Mouse (Mus musculus): ENCODE data around the gene Olfr630. TPM values are rescaled to one million over a fixed set of nuclear protein-coding genes. Genes with fewer than 3 reads are reported as not detected.

The Olfr630 gene
- polyA plus RNA-seq, 1 experiment from 2014 or later, result not detected

DNA sequence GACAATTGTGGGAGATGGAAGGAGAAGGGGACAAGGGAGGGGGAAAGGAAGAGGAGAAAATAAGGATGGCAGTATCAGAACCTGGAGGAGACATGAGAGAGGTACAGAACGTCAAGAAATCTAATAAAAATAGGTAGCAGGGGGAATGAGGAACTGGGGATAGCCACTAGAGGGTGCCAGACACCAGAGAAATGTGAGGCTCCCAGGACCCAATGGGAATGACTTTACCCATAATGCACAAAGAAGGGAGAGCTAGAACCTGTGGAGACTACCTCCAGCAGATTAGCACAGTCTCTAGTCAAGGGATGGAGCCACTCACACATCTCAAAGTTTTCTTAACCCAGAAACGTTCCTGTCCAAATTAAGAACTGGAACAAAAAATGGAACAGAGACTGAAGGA is 45.1 kb downstream of the Olfr630 start:
- no peak for DNase-seq (ENCODE audit: extremely low spot score, low spot score)
- Histone ChIP-seq H3K27ac (no peak overlapping the region), H3K4me1 (no peaks in the 10 kb centered on the region), H3K9me3 (no peaks in the 10 kb centered on the region), H3K27me3 (ENCODE audit: poor library complexity, severe bottlenecking) (no peaks in the 10 kb centered on the region), H3K4me3 (no peak overlapping the region), H3K36me3 (replicated peaks) (no peaks in the 10 kb centered on the region)
- WGBS, result 39% methylated on average over 2 of the region's 2 CpGs

Other genes starting within 250 kb of the Olfr630 start
- not detected in 2 replicates for gene Olfr610, start 245.2 kb downstream of the Olfr630 start, polyA plus RNA-seq (2016; fragmentation: Nextera tagmentation; extraction: Ambion mirVana)
- gene Olfr611, start 236.5 kb downstream of the Olfr630 start, polyA plus RNA-seq (2016; fragmentation: Nextera tagmentation; extraction: Ambion mirVana), result not detected in 2 replicates
- not detected in 2 replicates for gene Olfr612, start 214.6 kb downstream of the Olfr630 start, polyA plus RNA-seq (2016; fragmentation: Nextera tagmentation; extraction: Ambion mirVana)
- gene Olfr613, start 209.3 kb downstream of the Olfr630 start, polyA plus RNA-seq (2016; fragmentation: Nextera tagmentation; extraction: Ambion mirVana), result not detected in 2 replicates
- gene Olfr615, start 201.3 kb downstream of the Olfr630 start, polyA plus RNA-seq (2016; fragmentation: Nextera tagmentation; extraction: Ambion mirVana), result not detected in 2 replicates
- not detected in 2 replicates for gene Olfr616, start 188.2 kb downstream of the Olfr630 start, polyA plus RNA-seq (2016; fragmentation: Nextera tagmentation; extraction: Ambion mirVana)
- gene Olfr617, start 184.3 kb downstream of the Olfr630 start, polyA plus RNA-seq (2016; fragmentation: Nextera tagmentation; extraction: Ambion mirVana), result not detected in 2 replicates
- not detected in 2 replicates for gene Olfr618, start 167.2 kb downstream of the Olfr630 start, polyA plus RNA-seq (2016; fragmentation: Nextera tagmentation; extraction: Ambion mirVana)
- not detected in 2 replicates for gene Olfr619, start 156.8 kb downstream of the Olfr630 start, polyA plus RNA-seq (2016; fragmentation: Nextera tagmentation; extraction: Ambion mirVana)
- gene Olfr620, start 144.8 kb downstream of the Olfr630 start, polyA plus RNA-seq (2016; fragmentation: Nextera tagmentation; extraction: Ambion mirVana), result not detected in 2 replicates
- not detected in 2 replicates for gene Olfr622, start 114.6 kb downstream of the Olfr630 start, polyA plus RNA-seq (2016; fragmentation: Nextera tagmentation; extraction: Ambion mirVana)
- not detected in 2 replicates for gene Olfr623, start 93.6 kb downstream of the Olfr630 start, polyA plus RNA-seq (2016; fragmentation: Nextera tagmentation; extraction: Ambion mirVana)
- 0.04 TPM in 2 replicates for gene Olfr624, start 86.1 kb downstream of the Olfr630 start, polyA plus RNA-seq (2016; fragmentation: Nextera tagmentation; extraction: Ambion mirVana)
- gene Olfr625-ps1, start 74.6 kb downstream of the Olfr630 start, polyA plus RNA-seq (2016; fragmentation: Nextera tagmentation; extraction: Ambion mirVana), result not detected in 2 replicates
- not detected in 2 replicates for gene Olfr243, start 42.7 kb downstream of the Olfr630 start, polyA plus RNA-seq (2016; fragmentation: Nextera tagmentation; extraction: Ambion mirVana)
- not detected in 2 replicates for gene Olfr628, start 27.0 kb downstream of the Olfr630 start, polyA plus RNA-seq (2016; fragmentation: Nextera tagmentation; extraction: Ambion mirVana)
- gene Olfr629, start 12.4 kb downstream of the Olfr630 start, polyA plus RNA-seq (2016; fragmentation: Nextera tagmentation; extraction: Ambion mirVana), result not detected in 2 replicates
- not detected in 2 replicates for gene Olfr69, start 14.3 kb upstream of the Olfr630 start, polyA plus RNA-seq (2016; fragmentation: Nextera tagmentation; extraction: Ambion mirVana)
- not detected in 2 replicates for gene Olfr68, start 22.4 kb upstream of the Olfr630 start, polyA plus RNA-seq (2016; fragmentation: Nextera tagmentation; extraction: Ambion mirVana)
- gene Olfr67, start 34.5 kb upstream of the Olfr630 start, polyA plus RNA-seq (2016; fragmentation: Nextera tagmentation; extraction: Ambion mirVana), result not detected in 2 replicates
- 183 and 303 TPM in 2 replicates for gene Hbb-bt, start 56.7 kb upstream of the Olfr630 start, polyA plus RNA-seq (2016; fragmentation: Nextera tagmentation; extraction: Ambion mirVana)
- gene Hbb-bs, start 70.8 kb upstream of the Olfr630 start, polyA plus RNA-seq (2016; fragmentation: Nextera tagmentation; extraction: Ambion mirVana), result 80.0 and 102 TPM in 2 replicates
- gene Hbb-bh2, start 83.2 kb upstream of the Olfr630 start, polyA plus RNA-seq (2016; fragmentation: Nextera tagmentation; extraction: Ambion mirVana), result 0.37 and 0.52 TPM in 2 replicates
- 4,104 and 5,437 TPM in 2 replicates for gene Hbb-bh1, start 85.8 kb upstream of the Olfr630 start, polyA plus RNA-seq (2016; fragmentation: Nextera tagmentation; extraction: Ambion mirVana)
- gene Hbb-y, start 95.9 kb upstream of the Olfr630 start, polyA plus RNA-seq (2016; fragmentation: Nextera tagmentation; extraction: Ambion mirVana), result 8,184 and 11,241 TPM in 2 replicates
- not detected in 2 replicates for gene Olfr66, start 128.9 kb upstream of the Olfr630 start, polyA plus RNA-seq (2016; fragmentation: Nextera tagmentation; extraction: Ambion mirVana)
- not detected in 2 replicates for gene Olfr64, start 137.2 kb upstream of the Olfr630 start, polyA plus RNA-seq (2016; fragmentation: Nextera tagmentation; extraction: Ambion mirVana)
- not detected in 2 replicates for gene Olfr65, start 146.2 kb upstream of the Olfr630 start, polyA plus RNA-seq (2016; fragmentation: Nextera tagmentation; extraction: Ambion mirVana)
- not detected in 2 replicates for gene Olfr631, start 171.5 kb upstream of the Olfr630 start, polyA plus RNA-seq (2016; fragmentation: Nextera tagmentation; extraction: Ambion mirVana)
- not detected in 2 replicates for gene Olfr632, start 177.0 kb upstream of the Olfr630 start, polyA plus RNA-seq (2016; fragmentation: Nextera tagmentation; extraction: Ambion mirVana)
- not detected in 2 replicates for gene Olfr633, start 187.1 kb upstream of the Olfr630 start, polyA plus RNA-seq (2016; fragmentation: Nextera tagmentation; extraction: Ambion mirVana)
- 0.02 TPM in 1 of 2 replicates, not detected in the other for gene Olfr635, start 213.8 kb upstream of the Olfr630 start, polyA plus RNA-seq (2016; fragmentation: Nextera tagmentation; extraction: Ambion mirVana)
- gene Olfr638, start 241.4 kb upstream of the Olfr630 start, polyA plus RNA-seq (2016; fragmentation: Nextera tagmentation; extraction: Ambion mirVana), result not detected in 2 replicates